Mouse (Mus musculus): ENCODE data around the gene Cdk2ap2.
A peak's percentile ranks its signal among the peaks of the same experiment; 100 is the strongest.

Gene Cdk2ap2

GRCm38 (mm10) chr19:4140147-4140546 lies 43.2 kb downstream of the Cdk2ap2 start:
- no peak for DNase-seq

- DNase-seq, result no peak
These were observed 45.6 kb downstream of the Cdk2ap2 start for GRCm38 (mm10) chr19:4142416-4143173.

- DNase-seq, result no peak
These were observed 46.8 kb downstream of the Cdk2ap2 start, which contains the start of gene Cabp4 for GRCm38 (mm10) chr19:4143759-4144268. Cabp4 (minus strand) TSS chr19:4144033.

DNA sequence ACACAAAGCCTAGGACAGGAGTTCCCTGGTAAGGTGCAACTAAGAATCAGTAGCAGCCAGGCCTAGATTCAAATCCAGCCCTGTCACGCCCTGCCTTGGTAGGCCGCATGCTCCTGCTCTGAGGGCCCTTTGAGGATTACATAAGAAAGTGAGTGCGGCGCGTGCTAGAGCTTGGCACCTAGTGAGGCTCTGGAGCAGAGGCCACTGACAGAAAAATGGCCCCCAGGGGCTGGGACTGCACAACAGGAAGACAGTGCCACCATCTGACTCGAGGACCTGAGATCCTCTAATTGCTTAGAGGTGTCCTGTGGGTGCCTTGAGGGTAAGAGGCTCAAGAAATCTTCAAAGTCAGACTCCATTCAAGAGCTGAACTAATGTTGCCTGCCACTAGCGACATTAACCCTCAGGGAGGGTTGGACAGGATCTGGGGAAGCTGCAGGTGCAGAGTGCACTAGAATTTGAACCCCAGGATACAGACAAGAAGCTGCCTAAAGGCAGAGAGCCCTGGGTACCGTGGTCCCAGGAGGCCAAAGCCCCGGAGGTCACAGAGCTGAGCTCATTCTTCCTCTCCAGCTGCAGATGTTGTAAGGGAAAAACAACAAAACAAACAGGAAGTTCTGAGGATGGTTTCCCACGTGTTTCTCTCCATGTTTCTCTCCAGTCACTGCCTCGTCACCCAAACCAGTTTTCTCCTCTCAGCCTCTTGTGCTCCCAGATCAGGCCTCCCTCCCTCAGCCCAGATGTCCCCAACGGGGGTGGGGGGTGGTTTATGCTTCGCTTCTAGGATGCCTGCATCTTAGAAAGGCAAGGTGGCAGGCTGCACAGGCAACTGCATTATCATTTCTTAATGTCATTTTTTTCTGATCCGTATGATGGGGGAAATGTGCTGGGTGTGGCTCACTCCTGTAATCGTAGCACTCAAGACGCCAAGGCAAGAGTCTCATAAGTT lies 47.8 kb downstream of the Cdk2ap2 start:
- no peak for DNase-seq

DNA sequence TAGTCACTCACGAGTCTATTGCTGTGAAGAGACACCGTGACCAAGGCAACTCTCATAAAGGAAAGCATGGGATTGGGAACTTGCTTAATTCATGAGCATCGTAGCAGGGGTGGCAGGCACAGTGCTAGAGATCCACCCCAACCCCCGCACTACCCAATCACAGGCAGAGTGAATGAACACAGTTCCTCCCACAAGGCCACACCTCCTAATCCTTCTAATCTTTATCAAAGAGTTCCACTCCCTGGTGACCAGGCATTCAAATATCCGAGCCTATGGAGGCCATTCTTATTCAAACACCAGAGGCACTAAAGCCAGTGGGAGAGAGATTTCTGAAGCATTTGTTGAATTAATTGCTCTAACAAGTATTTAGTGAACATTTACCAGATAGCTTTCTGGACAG lies 49.0 kb downstream of the Cdk2ap2 start:
- DNase-seq, result no peak

DNA sequence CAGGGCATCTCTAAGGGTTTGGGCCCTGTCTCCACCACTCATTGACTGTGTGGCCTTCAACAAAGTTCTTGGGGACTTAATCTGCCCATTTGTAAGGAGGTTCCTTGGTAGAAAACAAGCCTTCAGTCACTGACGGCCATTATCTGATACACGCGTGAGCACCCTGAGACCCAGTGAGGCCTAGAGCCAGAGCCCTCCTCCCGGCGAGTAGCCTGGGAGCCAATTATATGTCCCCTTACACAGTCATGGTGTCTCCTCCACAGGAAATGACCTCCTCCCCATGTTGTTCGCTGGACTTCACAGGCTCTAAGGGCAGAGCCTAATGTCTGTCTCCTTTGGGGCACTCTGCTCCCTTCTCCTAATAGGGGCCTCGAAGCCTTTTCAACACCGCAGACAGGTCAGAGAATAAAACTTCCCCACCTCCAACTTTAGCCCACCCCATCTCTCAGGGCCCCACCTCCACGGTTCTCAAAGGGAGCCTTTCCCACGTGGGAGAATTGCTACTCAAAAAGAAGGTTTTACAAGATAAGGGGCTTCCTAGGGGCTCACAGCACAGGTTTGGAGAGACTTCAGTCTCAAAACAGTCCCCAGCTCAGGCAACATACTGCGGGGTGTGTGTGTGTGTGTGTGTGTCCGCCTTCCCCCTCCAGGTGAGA lies 49.5 kb downstream of the Cdk2ap2 start:
- no peak for DNase-seq

GRCm38 (mm10) chr19:4147022-4147405 lies 50.0 kb downstream of the Cdk2ap2 start:
- DNase-seq, result no peak

GRCm38 (mm10) chr19:4147782-4148490 lies 51.0 kb downstream of the Cdk2ap2 start:
- no peak for DNase-seq

- peak; percentile 96 for DNase-seq
These were observed 51.5 kb downstream of the Cdk2ap2 start, which contains the start of gene Coro1b for GRCm38 (mm10) chr19:4148491-4148806. Coro1b (plus strand) TSS chr19:4148619.

All from cerebellum, adult 8-10 months (tissue).